In the genomic region with DNA sequence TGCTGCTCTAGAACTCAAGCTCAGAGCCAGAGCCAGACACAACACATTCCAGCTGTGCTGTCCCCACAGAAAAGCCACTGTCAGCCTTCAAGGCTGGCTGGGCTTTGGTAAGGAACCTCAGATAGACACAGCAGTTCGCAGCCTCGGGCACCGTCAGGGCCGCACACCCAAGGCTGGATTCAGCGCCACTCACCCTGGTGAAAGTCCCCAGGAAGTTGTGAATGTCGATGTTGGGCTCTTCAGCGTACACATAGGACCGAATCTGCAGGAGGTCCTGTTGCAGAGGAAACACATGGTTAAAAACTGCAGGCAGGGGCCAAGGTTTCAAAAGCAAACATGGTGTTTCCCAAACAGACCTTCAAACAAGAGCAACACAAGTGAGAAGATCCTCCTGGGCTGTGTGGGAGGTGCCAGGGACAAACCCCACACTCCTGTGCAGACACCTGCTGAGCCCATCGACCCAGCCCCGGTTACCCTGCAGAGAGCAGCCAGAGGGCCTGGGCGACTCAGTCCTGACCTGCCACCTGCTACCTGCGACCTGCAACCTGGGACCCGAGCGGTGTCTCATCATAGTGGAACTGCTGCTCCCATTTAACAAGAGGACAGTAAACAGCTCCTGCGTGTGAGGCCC, we compare ENCODE assay signal across 19 mouse cellular contexts. TPM values are rescaled to one million over a fixed set of nuclear protein-coding genes. Genes with fewer than 3 reads are reported as not detected.
DNase-seq lines count a peak whose midpoint lies in the region; ATAC-seq lines count a peak whose summit lies in the region.
"Had no signal": no experiment of that assay in that cellular context is flagged by ENCODE, and none has a peak within 500 bp of the region (broad histone marks: within the 10 kb centered on the region; RNA-seq: fewer than 3 reads in every experiment).

No protein-coding gene starts in this region.

- H3K36me3 ChIP-seq in midbrain, embryonic 10.5 days = peaks cover 34% of the 10 kb centered on the region
- peaks cover 6% of the 10 kb centered on the region; the same call in 1 of the 2 replicates for H3K36me3 ChIP-seq in midbrain, embryonic 11.5 days (ENCODE audit: control insufficient read depth, insufficient read depth, low read length)
- H3K36me3 ChIP-seq: liver, embryonic 13.5 days had no signal

- no peak overlapping the region for H3K4me3 ChIP-seq in midbrain, embryonic 10.5 days
- H3K4me3 ChIP-seq in midbrain, embryonic 11.5 days (ENCODE audit: low read depth, low read length) = no peak overlapping the region
- H3K4me3 ChIP-seq: embryonic facial prominence, embryonic 15.5 days; hindbrain, embryonic 15.5 days; kidney, embryonic 15.5 days; liver, embryonic 13.5 days; midbrain, embryonic 15.5 days had no signal

- peaks cover 28% of the 10 kb centered on the region for H3K4me1 ChIP-seq in midbrain, embryonic 10.5 days
- H3K4me1 ChIP-seq in midbrain, embryonic 11.5 days (ENCODE audit: control insufficient read depth, insufficient read depth, low read length) = 0 out of 2 replicates have a peak, but pooled peaks cover 7% of the 10 kb centered on the region
- H3K4me1 ChIP-seq: embryonic facial prominence, embryonic 15.5 days; kidney, embryonic 15.5 days; liver, embryonic 13.5 days had no signal

- peaks cover 7% of the 10 kb centered on the region for H3K9me3 ChIP-seq in midbrain, embryonic 10.5 days (replicated peaks)
- no peaks in the 10 kb centered on the region for H3K9me3 ChIP-seq in midbrain, embryonic 11.5 days (ENCODE audit: control insufficient read depth, low read length)
- H3K9me3 ChIP-seq: embryonic facial prominence, embryonic 15.5 days; hindbrain, embryonic 15.5 days; kidney, embryonic 15.5 days; liver, embryonic 13.5 days; midbrain, embryonic 15.5 days had no signal

- 50% methylated on average over 15 of the region's 15 CpGs for WGBS in midbrain, embryonic 10.5 days
- WGBS in midbrain, embryonic 11.5 days = 47% methylated on average over 15 of the region's 15 CpGs

- peak overlapping the region; percentile 59 for H3K27ac ChIP-seq in midbrain, embryonic 10.5 days (replicated peaks)
- no peak overlapping the region for H3K27ac ChIP-seq in midbrain, embryonic 11.5 days (ENCODE audit: low read depth, low read length)
- H3K27ac ChIP-seq: embryonic facial prominence, embryonic 15.5 days; hindbrain, embryonic 15.5 days; kidney, embryonic 15.5 days; liver, embryonic 13.5 days; midbrain, embryonic 15.5 days had no signal

- ATAC-seq in midbrain, embryonic 11.5 days (ENCODE audit: low FRiP score) = no peak
- ATAC-seq: lung, postnatal 0 days; midbrain, embryonic 15.5 days had no signal

- H3K27me3 ChIP-seq in midbrain, embryonic 10.5 days (ENCODE audit: low read depth, poor library complexity, severe bottlenecking) = no peaks in the 10 kb centered on the region
- H3K27me3 ChIP-seq in midbrain, embryonic 11.5 days (ENCODE audit: control insufficient read depth, insufficient read depth, low read length) = no peaks in the 10 kb centered on the region
- H3K27me3 ChIP-seq: embryonic facial prominence, embryonic 15.5 days; hindbrain, embryonic 15.5 days; kidney, embryonic 15.5 days; liver, embryonic 13.5 days; midbrain, embryonic 15.5 days had no signal

- no peak overlapping the region for H3K4me2 ChIP-seq in midbrain, embryonic 11.5 days
- H3K4me2 ChIP-seq: embryonic facial prominence, embryonic 15.5 days; hindbrain, embryonic 15.5 days; kidney, embryonic 15.5 days; liver, embryonic 13.5 days; midbrain, embryonic 15.5 days had no signal

- H3K9ac ChIP-seq in midbrain, embryonic 11.5 days (ENCODE audit: low read length) = no peak overlapping the region
- H3K9ac ChIP-seq: embryonic facial prominence, embryonic 15.5 days; hindbrain, embryonic 15.5 days; kidney, embryonic 15.5 days; liver, embryonic 13.5 days; midbrain, embryonic 15.5 days had no signal

- DNase-seq in embryo, embryonic 10.5 days (ENCODE audit: low spot score) = peak; percentile 22
- DNase-seq in embryo, embryonic 11 days = no peak
- DNase-seq in midbrain, embryonic 10.5 days (ENCODE audit: low spot score) = no peak
- DNase-seq in midbrain, embryonic 11.5 days (ENCODE audit: low spot score, missing footprints) = no peak
- DNase-seq in R1 (ENCODE audit: low read depth, low spot score) = peak; percentile 48
- peak; percentile 39 for DNase-seq in induced T-regulatory cell, adult 2 months (ENCODE audit: low read depth)
- no peak for DNase-seq in spleen, adult 18-20 months
- DNase-seq in kidney, postnatal 36 days = no peak
- DNase-seq: cerebellum, adult 9-10 months; gastrocnemius, postnatal 36 days; layer of hippocampus, adult 9-11 months; liver, embryonic 13.5 days; right cerebral cortex, postnatal 25 days; thymus, adult 2 months had no signal

RNA-seq across cellular contexts. Expression of gene Atp9a, which starts 58.6 kb away (rescaled TPM):
- polyA plus RNA-seq in midbrain, embryonic 10.5 days (2016; fragmentation: Nextera tagmentation; extraction: Ambion mirVana) = 15.5 and 23.0 TPM in 2 replicates
- polyA plus RNA-seq in midbrain, embryonic 11.5 days (2014; fragmentation: Nextera tagmentation; extraction: Ambion mirVana) = 14.6 and 16.8 TPM in 2 replicates

Comparison
In these comparisons a context has a peak if more than half of its experiments do, and no peak if none do; other contexts are left out.
1. DNase-seq: peak in embryo, embryonic 10.5 days (single experiment), R1 (single experiment) and induced T-regulatory cell, adult 2 months (single experiment); none in embryo, embryonic 11 days (single experiment), midbrain, embryonic 10.5 days (single experiment), midbrain, embryonic 11.5 days (single experiment), spleen, adult 18-20 months (0 of 2) and kidney, postnatal 36 days (0 of 2).